Mouse (Mus musculus): ENCODE results near the gene Prr15l. TPM values are rescaled to one million over a fixed set of nuclear protein-coding genes. Genes with fewer than 3 reads are reported as not detected.

Prr15l gene
- polyA plus RNA-seq, 1 experiment from 2014 or later, result 1.8 TPM

DNA sequence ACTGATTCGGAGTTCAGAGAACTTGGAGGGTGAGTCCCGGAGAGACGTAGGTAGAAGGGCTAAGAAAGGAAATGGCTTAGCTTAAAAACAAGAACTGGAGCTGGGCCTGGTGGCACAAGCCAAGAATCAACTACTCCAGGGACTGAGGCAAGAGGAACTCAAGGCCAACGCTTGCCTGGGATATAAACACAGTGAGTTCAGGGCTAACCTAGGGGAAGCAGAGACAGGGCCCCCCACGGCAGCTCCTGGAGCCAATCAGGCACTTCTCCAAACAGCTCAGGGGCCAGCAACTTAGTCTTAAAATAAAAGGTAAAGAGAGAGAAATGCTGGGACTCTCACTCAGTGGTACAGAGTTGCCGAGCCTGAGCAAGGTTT is 10.5 kb downstream of the Prr15l start:
- Histone ChIP-seq H3K9ac (ENCODE audit: low read depth, low read length) (no peak overlapping the region; the same call in 1 of the 2 replicates), H3K9me3 (ENCODE audit: control insufficient read depth, low read length) (no peaks in the 10 kb centered on the region), H3K4me3 (ENCODE audit: low read depth, low read length) (no peak overlapping the region), H3K4me2 (no peak overlapping the region; the same call in none of the 2 replicates), H3K27ac (ENCODE audit: low read depth, low read length) (peak overlapping the region; percentile 62), H3K4me1 (replicated peaks; ENCODE audit: control insufficient read depth, insufficient read depth, low read length) (peaks cover 51% of the 10 kb centered on the region), H3K27me3 (replicated peaks; ENCODE audit: control insufficient read depth, insufficient read depth, low read length) (no peaks in the 10 kb centered on the region), H3K36me3 (ENCODE audit: control insufficient read depth, insufficient read depth, low read length) (peaks cover 15% of the 10 kb centered on the region)
- 80% methylated on average over 6 of the region's 6 CpGs for WGBS
- DNase-seq (ENCODE audit: low spot score) (no peak), ATAC-seq (replicated peaks; ENCODE audit: low FRiP score) (no peak)

DNA sequence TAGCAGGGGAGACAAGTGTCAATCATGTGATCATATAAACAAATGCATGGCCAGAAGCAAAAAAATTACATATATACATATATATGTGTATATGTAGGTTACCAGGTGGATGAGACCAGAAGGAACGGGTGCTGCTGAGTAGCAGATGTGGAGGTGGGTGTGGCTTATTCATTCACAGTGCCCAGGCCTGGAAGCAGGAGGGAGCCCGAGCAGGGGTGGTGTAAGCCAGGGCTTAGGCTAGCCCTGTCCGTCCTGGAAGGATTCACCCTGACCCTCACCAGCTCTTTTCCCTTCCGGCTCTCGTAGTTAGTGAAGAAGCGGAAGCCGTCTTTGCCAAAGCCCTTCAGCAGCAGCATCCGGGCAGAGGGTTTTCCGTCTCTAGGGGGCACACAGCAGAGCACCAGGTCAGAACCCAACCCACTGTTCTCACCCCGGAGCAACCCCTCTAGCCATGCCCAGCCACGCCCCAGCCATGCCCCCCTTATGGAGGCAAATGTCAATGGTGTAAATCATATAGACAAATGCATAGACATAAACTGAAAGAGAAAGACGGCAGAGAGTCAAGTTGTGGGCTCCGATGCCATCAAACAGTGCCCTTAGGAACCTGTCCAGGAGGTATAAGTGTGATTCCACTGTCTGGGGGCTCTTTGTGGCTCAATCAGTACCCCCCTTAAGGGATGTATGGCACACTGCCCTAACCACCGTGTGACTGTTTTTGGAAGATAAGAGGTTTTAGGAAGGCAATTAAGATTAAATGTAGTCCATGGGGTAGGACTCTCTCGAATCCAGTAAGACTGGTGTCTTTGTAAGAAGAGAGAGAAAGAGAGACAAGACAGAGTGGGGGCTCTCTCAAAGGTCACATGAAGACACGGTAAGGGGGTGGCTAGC is 12.9 kb downstream of the Prr15l start:
- Histone ChIP-seq H3K9ac (ENCODE audit: low read depth, low read length) (peak overlapping the region; percentile 49), H3K4me2 (peak overlapping the region; percentile 80), H3K4me3 (ENCODE audit: low read depth, low read length) (peak overlapping the region; percentile 71), H3K9me3 (ENCODE audit: control insufficient read depth, low read length) (no peaks in the 10 kb centered on the region), H3K27me3 (replicated peaks; ENCODE audit: control insufficient read depth, insufficient read depth, low read length) (no peaks in the 10 kb centered on the region), H3K4me1 (replicated peaks; ENCODE audit: control insufficient read depth, insufficient read depth, low read length) (peaks cover 36% of the 10 kb centered on the region), H3K27ac (ENCODE audit: low read depth, low read length) (peak overlapping the region; percentile 95), H3K36me3 (ENCODE audit: control insufficient read depth, insufficient read depth, low read length) (peaks cover 15% of the 10 kb centered on the region)
- 62% methylated on average over 16 of the region's 16 CpGs for WGBS
- peak; percentile 27 for ATAC-seq (replicated peaks; ENCODE audit: low FRiP score)
- DNase-seq (ENCODE audit: low spot score), result no peak

DNA sequence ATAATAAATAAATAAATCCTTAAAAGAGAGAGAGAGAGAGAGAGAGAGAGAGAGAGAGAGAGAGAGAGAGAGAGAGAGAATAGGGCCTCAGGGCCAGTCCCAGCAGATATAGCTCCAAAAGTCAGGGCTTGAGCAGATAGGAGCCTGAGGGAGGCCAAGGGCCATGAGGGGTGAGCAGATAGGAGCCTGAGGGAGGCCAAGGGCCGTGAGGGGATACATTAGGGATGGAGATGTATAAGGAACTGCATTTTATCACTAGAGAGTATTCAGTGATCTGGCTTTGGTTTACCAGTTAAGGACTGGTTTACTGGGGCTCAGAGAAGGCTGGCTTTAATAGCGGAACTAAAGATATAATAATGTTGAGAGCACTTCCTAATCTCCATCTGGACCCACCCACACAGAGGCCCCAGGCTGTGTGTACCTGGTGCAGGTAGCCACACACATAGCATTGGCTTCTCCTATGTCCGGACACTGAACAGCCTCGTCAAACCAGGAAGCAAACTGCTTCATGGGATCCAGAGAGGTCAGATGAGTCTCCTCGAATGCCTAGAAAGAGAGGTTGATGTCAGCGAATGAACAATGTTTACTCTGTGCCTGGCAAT is 14.2 kb downstream of the Prr15l start:
- Histone ChIP-seq H3K36me3 (ENCODE audit: control insufficient read depth, insufficient read depth, low read length) (peaks cover 15% of the 10 kb centered on the region), H3K9me3 (ENCODE audit: control insufficient read depth, low read length) (no peaks in the 10 kb centered on the region), H3K9ac (ENCODE audit: low read depth, low read length) (peak overlapping the region; percentile 77), H3K4me1 (replicated peaks; ENCODE audit: control insufficient read depth, insufficient read depth, low read length) (peaks cover 35% of the 10 kb centered on the region), H3K27ac (ENCODE audit: low read depth, low read length) (peak overlapping the region; percentile 95), H3K4me2 (peak overlapping the region; percentile 80), H3K27me3 (replicated peaks; ENCODE audit: control insufficient read depth, insufficient read depth, low read length) (no peaks in the 10 kb centered on the region), H3K4me3 (ENCODE audit: low read depth, low read length) (peak overlapping the region; percentile 71)
- 54% methylated on average over 6 of the region's 6 CpGs for WGBS
- no peak for DNase-seq (ENCODE audit: low spot score)
- ATAC-seq (replicated peaks; ENCODE audit: low FRiP score), result peak; percentile 76

DNA sequence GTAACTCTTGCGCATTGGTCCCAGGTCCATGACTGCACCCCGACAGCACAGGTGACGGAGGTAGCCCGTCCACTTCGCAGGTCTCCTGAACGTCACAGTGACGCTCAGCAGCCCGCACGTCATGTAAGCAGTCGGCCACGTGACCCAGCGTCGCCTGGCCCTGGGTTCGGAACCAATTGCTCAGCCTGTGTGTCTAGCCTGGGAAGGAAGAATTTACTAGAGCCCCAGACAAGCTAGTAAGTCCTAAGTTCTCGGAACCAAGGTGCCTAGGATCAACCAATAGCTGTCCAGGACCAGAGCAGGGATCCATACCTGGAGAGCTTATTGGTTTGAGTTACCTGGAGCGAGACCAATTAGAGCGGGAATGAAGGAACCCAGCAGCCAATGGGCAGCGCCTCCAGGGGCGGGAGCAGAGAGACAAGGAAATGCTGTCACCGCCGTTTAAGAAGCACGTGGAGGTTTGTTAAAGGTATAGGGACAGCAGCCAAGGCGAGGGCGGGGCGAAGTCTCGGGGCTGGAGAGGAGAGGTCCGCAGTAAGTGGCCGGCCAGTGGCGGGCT is 15.9 kb downstream of the Prr15l start, which contains the start of gene Pnpo:
TSS of gene Pnpo (minus strand) at position 241 of the 559 bp plus-strand sequence.
- WGBS, result under 1% methylated on average over 29 of the region's 29 CpGs
- Histone ChIP-seq H3K36me3 (ENCODE audit: control insufficient read depth, insufficient read depth, low read length) (peaks cover 15% of the 10 kb centered on the region), H3K4me2 (peak within 1 kb of the TSS; percentile 80), H3K4me1 (replicated peaks; ENCODE audit: control insufficient read depth, insufficient read depth, low read length) (peaks cover 26% of the 10 kb centered on the region), H3K9ac (ENCODE audit: low read depth, low read length) (peak within 1 kb of the TSS; percentile 77), H3K4me3 (ENCODE audit: low read depth, low read length) (peak within 1 kb of the TSS; percentile 71), H3K9me3 (ENCODE audit: control insufficient read depth, low read length) (no peaks in the 10 kb centered on the region), H3K27me3 (replicated peaks; ENCODE audit: control insufficient read depth, insufficient read depth, low read length) (no peaks in the 10 kb centered on the region), H3K27ac (ENCODE audit: low read depth, low read length) (peak within 1 kb of the TSS; percentile 95)
- DNase-seq (ENCODE audit: low spot score), result peak; percentile 86
- peak; percentile 85 for ATAC-seq (replicated peaks; ENCODE audit: low FRiP score)

DNA sequence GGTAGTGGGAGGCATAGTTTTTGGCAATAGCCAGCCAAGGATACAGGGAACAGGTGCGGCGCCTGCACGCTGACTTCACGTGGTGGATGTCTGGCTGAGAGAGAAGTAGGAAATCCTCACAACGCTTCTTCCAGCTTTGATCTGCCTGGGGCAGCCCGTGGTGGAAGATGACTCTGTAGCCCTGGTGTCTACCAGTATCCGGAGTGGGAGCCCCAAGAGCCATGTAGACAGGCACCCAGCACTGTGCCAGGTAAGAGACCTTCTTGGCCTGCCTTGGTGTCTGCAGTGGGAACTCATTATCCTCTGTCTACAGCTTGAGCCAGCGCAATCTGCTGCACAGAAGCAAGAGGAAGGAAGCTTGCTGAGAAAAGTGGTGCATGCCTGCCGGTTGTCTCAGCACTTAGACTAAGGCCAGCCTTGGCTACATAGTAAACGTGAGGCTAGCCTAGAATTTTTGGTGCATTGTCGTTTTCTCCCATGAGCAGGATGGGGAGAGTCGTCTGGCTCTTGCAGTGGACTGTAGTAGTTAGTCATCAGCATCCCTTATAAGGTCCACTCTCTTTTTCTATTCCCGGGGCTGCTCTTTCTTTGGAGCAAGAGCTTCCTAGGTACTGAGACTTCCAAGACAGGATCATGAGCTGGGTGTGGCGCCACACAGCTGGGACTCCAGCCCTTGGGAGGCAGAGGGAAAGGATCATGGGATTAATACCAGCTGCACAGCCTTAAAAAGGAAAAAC is 17.1 kb downstream of the Prr15l start:
- no peak for DNase-seq (ENCODE audit: low spot score)
- no peak for ATAC-seq (replicated peaks; ENCODE audit: low FRiP score)
- 39% methylated on average over 14 of the region's 14 CpGs for WGBS
- peak overlapping the region; percentile 83 for H3K27ac ChIP-seq (ENCODE audit: low read depth, low read length)
- H3K36me3 ChIP-seq (ENCODE audit: control insufficient read depth, insufficient read depth, low read length), result peaks cover 14% of the 10 kb centered on the region; the same call in 1 of the 2 replicates
- no peaks in the 10 kb centered on the region for H3K27me3 ChIP-seq (replicated peaks; ENCODE audit: control insufficient read depth, insufficient read depth, low read length)
- no peaks in the 10 kb centered on the region for H3K9me3 ChIP-seq (ENCODE audit: control insufficient read depth, low read length)
- H3K9ac ChIP-seq (ENCODE audit: low read depth, low read length), result peak overlapping the region; percentile 77
- peak overlapping the region; percentile 80 for H3K4me2 ChIP-seq
- peaks cover 34% of the 10 kb centered on the region for H3K4me1 ChIP-seq (replicated peaks; ENCODE audit: control insufficient read depth, insufficient read depth, low read length)
- peak overlapping the region; percentile 71 for H3K4me3 ChIP-seq (ENCODE audit: low read depth, low read length)

DNA sequence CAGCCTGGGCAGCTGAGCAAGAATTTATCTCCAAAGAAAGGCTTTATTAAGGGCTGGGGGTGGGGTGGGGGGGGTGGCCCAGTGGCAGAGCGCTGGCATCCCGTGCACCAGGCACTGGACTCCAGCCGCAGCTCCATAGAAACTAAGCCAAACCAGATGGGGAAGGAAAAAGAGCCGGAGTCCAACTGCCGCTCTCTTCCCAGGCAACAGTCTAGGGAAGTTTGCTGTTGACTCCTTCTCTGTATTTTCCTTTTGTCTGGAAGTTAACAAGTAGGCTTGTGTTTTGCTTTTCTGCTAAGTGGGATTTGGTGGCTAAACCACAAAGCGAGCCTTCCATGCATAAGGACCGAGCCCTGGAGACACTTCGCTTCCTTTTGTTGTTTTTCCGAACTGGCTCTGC is 18.6 kb downstream of the Prr15l start:
- no peak for DNase-seq (ENCODE audit: low spot score)
- H3K27ac ChIP-seq (ENCODE audit: low read depth, low read length), result peak overlapping the region; percentile 83

DNA sequence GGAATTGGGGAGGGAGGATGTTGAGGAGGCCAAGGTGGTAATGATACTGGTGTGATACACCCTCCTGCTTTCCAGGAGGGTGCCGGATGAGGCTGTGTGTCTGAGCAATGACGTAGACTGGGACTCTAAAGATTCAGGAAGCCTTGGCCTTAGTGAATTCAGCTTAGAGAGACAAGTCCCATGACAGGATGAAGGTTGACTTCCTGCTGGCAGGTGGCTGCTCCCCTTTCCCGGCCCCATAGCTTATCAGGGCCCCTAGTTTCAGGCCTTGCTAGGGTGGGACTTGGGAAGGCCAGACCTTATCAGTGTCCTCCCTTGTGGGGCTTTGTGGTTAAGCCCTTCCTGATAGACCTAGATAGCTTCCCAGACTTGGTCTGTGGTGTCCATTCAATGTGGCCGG is 19.9 kb downstream of the Prr15l start:
- Histone ChIP-seq H3K27me3 (replicated peaks; ENCODE audit: control insufficient read depth, insufficient read depth, low read length) (no peaks in the 10 kb centered on the region), H3K9ac (ENCODE audit: low read depth, low read length) (peak overlapping the region; percentile 60), H3K9me3 (ENCODE audit: control insufficient read depth, low read length) (no peaks in the 10 kb centered on the region), H3K36me3 (ENCODE audit: control insufficient read depth, insufficient read depth, low read length) (peaks cover 34% of the 10 kb centered on the region), H3K4me2 (peak overlapping the region; percentile 80), H3K4me3 (ENCODE audit: low read depth, low read length) (peak overlapping the region; percentile 71), H3K4me1 (replicated peaks; ENCODE audit: control insufficient read depth, insufficient read depth, low read length) (peaks cover 18% of the 10 kb centered on the region), H3K27ac (ENCODE audit: low read depth, low read length) (peak overlapping the region; percentile 87)
- WGBS, result 44% methylated on average over 4 of the region's 4 CpGs
- ATAC-seq (replicated peaks; ENCODE audit: low FRiP score) (peak; percentile 80), DNase-seq (ENCODE audit: low spot score) (peak; percentile 77)

More for the DNA sequence above, 18.6 kb downstream of the Prr15l start:
- ATAC-seq (replicated peaks; ENCODE audit: low FRiP score), result no peak
- peak overlapping the region; percentile 80 for H3K4me2 ChIP-seq
- peak overlapping the region; percentile 71 for H3K4me3 ChIP-seq (ENCODE audit: low read depth, low read length)
- 62% methylated on average over 9 of the region's 9 CpGs for WGBS
- peaks cover 26% of the 10 kb centered on the region for H3K4me1 ChIP-seq (replicated peaks; ENCODE audit: control insufficient read depth, insufficient read depth, low read length)
- peaks cover 21% of the 10 kb centered on the region for H3K36me3 ChIP-seq (ENCODE audit: control insufficient read depth, insufficient read depth, low read length)
- H3K9ac ChIP-seq (ENCODE audit: low read depth, low read length), result peak overlapping the region; percentile 60
- H3K9me3 ChIP-seq (ENCODE audit: control insufficient read depth, low read length), result no peaks in the 10 kb centered on the region
- H3K27me3 ChIP-seq (replicated peaks; ENCODE audit: control insufficient read depth, insufficient read depth, low read length), result no peaks in the 10 kb centered on the region

DNA sequence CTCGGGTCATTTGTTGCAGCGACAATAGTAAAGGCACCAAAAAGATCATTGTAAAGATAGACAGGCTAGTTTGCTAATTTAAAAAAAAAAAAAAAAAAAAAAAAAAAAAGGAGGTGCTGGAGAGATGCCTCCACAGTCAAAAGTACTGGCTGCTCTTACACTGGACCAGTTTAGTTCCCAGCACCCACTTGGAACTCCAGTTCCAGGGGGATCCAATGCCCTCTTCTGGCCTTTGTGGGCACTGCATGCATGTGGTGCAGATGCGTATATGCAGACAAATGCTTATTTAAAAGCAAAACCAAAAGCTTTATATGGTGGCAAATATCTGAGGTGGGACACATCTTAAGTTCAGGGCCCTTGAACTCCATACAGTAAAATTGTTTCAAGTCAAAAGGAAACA is 22.9 kb downstream of the Prr15l start:
- Histone ChIP-seq H3K4me2 (no peak overlapping the region), H3K27me3 (replicated peaks; ENCODE audit: control insufficient read depth, insufficient read depth, low read length) (no peaks in the 10 kb centered on the region), H3K36me3 (ENCODE audit: control insufficient read depth, insufficient read depth, low read length) (peaks cover 49% of the 10 kb centered on the region), H3K4me1 (replicated peaks; ENCODE audit: control insufficient read depth, insufficient read depth, low read length) (peaks cover 30% of the 10 kb centered on the region), H3K27ac (ENCODE audit: low read depth, low read length) (no peak overlapping the region), H3K9me3 (ENCODE audit: control insufficient read depth, low read length) (no peaks in the 10 kb centered on the region), H3K9ac (ENCODE audit: low read depth, low read length) (no peak overlapping the region), H3K4me3 (ENCODE audit: low read depth, low read length) (no peak overlapping the region)
- 91% methylated on average over 3 of the region's 3 CpGs for WGBS
- DNase-seq (ENCODE audit: low spot score), result no peak
- ATAC-seq (replicated peaks; ENCODE audit: low FRiP score), result no peak

Data from liver, embryonic 11.5 days (tissue).